ENCODE assay signal across 27 mouse cellular contexts in genomic region chr4:13548361-13548760, GRCm38 (mm10).
DNase-seq lines count a peak whose midpoint lies in the region; ATAC-seq and TF ChIP-seq lines count a peak whose summit lies in the region.
"Had no signal": no experiment of that assay in that cellular context is flagged by ENCODE, and none has a peak within 500 bp of the region (broad histone marks: within the 10 kb centered on the region; RNA-seq: fewer than 3 reads in every experiment).

No protein-coding gene starts in this region.

- no peaks in the 10 kb centered on the region for H3K36me3 ChIP-seq in forebrain, embryonic 15.5 days
- H3K36me3 ChIP-seq in forebrain, embryonic 12.5 days (replicated peaks), result no peaks in the 10 kb centered on the region
- H3K36me3 ChIP-seq: embryonic facial prominence, embryonic 10.5 days; embryonic facial prominence, embryonic 15.5 days; heart, embryonic 12.5 days; kidney, embryonic 15.5 days; midbrain, embryonic 15.5 days had no signal

- intact Hi-C loops in left cerebral cortex, postnatal 4 days (cut with DNase I), result no loop called here

- no peaks in the 10 kb centered on the region for H3K9me3 ChIP-seq in forebrain, embryonic 15.5 days
- H3K9me3 ChIP-seq in forebrain, embryonic 12.5 days, result no peaks in the 10 kb centered on the region
- H3K9me3 ChIP-seq: embryonic facial prominence, embryonic 10.5 days; embryonic facial prominence, embryonic 15.5 days; heart, embryonic 12.5 days; kidney, embryonic 15.5 days; midbrain, embryonic 15.5 days had no signal

- H3K4me3 ChIP-seq in forebrain, embryonic 15.5 days, result no peak overlapping the region
- H3K4me3 ChIP-seq in forebrain, embryonic 12.5 days (replicated peaks), result no peak overlapping the region
- H3K4me3 ChIP-seq in lung, adult 2 months (replicated peaks; ENCODE audit: extremely low read depth, low read depth, low read length), result no peak overlapping the region
- H3K4me3 ChIP-seq: embryonic facial prominence, embryonic 10.5 days; embryonic facial prominence, embryonic 15.5 days; heart, adult 2 months; heart, embryonic 12.5 days; kidney, embryonic 15.5 days; midbrain, embryonic 15.5 days had no signal

- peaks cover 11% of the 10 kb centered on the region for H3K4me1 ChIP-seq in forebrain, embryonic 15.5 days
- no peaks in the 10 kb centered on the region for H3K4me1 ChIP-seq in forebrain, embryonic 12.5 days
- H3K4me1 ChIP-seq in lung, adult 2 months (ENCODE audit: control insufficient read depth, insufficient read depth, low read length), result no peaks in the 10 kb centered on the region
- H3K4me1 ChIP-seq: embryonic facial prominence, embryonic 10.5 days; embryonic facial prominence, embryonic 15.5 days; heart, embryonic 12.5 days; kidney, embryonic 15.5 days; midbrain, embryonic 15.5 days had no signal

- TF ChIP-seq POLR2A in lung, adult 2 months (IDR thresholded peaks at IDR 0.05; ENCODE audit: borderline replicate concordance, extremely low read depth, low read depth, low read length), result no peak

- H3K27me3 ChIP-seq in forebrain, embryonic 15.5 days, result no peaks in the 10 kb centered on the region
- no peaks in the 10 kb centered on the region for H3K27me3 ChIP-seq in forebrain, embryonic 12.5 days
- H3K27me3 ChIP-seq: embryonic facial prominence, embryonic 15.5 days; heart, embryonic 12.5 days; kidney, embryonic 15.5 days; midbrain, embryonic 15.5 days; Patski had no signal

- H3K27ac ChIP-seq in forebrain, embryonic 15.5 days (replicated peaks), result peak overlapping the region; percentile 36; the same call in 1 of the 2 replicates
- no peak overlapping the region for H3K27ac ChIP-seq in forebrain, embryonic 12.5 days
- H3K27ac ChIP-seq: embryonic facial prominence, embryonic 10.5 days; embryonic facial prominence, embryonic 15.5 days; heart, adult 2 months; hindbrain, embryonic 14.5 days; kidney, embryonic 15.5 days; liver, embryonic 14.5 days; midbrain, embryonic 15.5 days had no signal

- H3K4me2 ChIP-seq in forebrain, embryonic 15.5 days (replicated peaks), result no peak overlapping the region
- H3K4me2 ChIP-seq in forebrain, embryonic 12.5 days, result no peak overlapping the region
- H3K4me2 ChIP-seq: embryonic facial prominence, embryonic 15.5 days; heart, embryonic 12.5 days; hindbrain, embryonic 14.5 days; kidney, embryonic 15.5 days; lung, embryonic 14.5 days; midbrain, embryonic 15.5 days had no signal

- ATAC-seq in forebrain, embryonic 15.5 days (replicated peaks), result peak; percentile 48; the same call in 1 of the 2 replicates
- no peak for ATAC-seq in forebrain, embryonic 12.5 days (ENCODE audit: low FRiP score)
- ATAC-seq: midbrain, embryonic 15.5 days; Patski had no signal

- 49% methylated on average over 1 of the region's 1 CpGs for WGBS in forebrain, embryonic 15.5 days
- WGBS in forebrain, embryonic 12.5 days, result 78% methylated on average over 1 of the region's 1 CpGs
- WGBS in lung, adult 2 months, result 59% methylated on average over 1 of the region's 1 CpGs

- no peak overlapping the region for H3K9ac ChIP-seq in forebrain, embryonic 15.5 days (replicated peaks)
- no peak overlapping the region for H3K9ac ChIP-seq in forebrain, embryonic 12.5 days
- H3K9ac ChIP-seq: embryonic facial prominence, embryonic 15.5 days; heart, embryonic 12.5 days; hindbrain, embryonic 14.5 days; kidney, embryonic 15.5 days; liver, embryonic 14.5 days; lung, embryonic 14.5 days; midbrain, embryonic 15.5 days had no signal

- DNase-seq in left cerebral cortex, postnatal 4 days, result peak; percentile 23
- DNase-seq in left cerebral cortex, adult 18-20 months (ENCODE audit: low spot score in 2 of 2), result no peak
- DNase-seq in cerebellum, adult 8-10 months, result peak; percentile 3
- DNase-seq in cerebellum, postnatal 36 days, result peak; percentile 10 to 24
- no peak for DNase-seq in lung, adult 2 months
- no peak for DNase-seq in spleen, adult 18-20 months
- DNase-seq: adrenal gland, postnatal 14 days; gastrocnemius, postnatal 25 days; heart, adult 2 months; kidney, adult 18-20 months; kidney, postnatal 25 days; liver; lung, embryonic 14.5 days; lung, postnatal 14 days; right cerebral cortex, postnatal 25 days; thymus, adult 18-20 months; thymus, postnatal 25 days had no signal

- TF ChIP-seq CTCF in lung, adult 2 months (IDR thresholded peaks at IDR 0.05; ENCODE audit: insufficient read depth, low read length), result no peak

Comparison
In these comparisons a context has a peak if more than half of its experiments do, and no peak if none do; other contexts are left out.
1. DNase-seq: peak in left cerebral cortex, postnatal 4 days (single experiment), cerebellum, adult 8-10 months (single experiment) and cerebellum, postnatal 36 days (2 of 2); none in left cerebral cortex, adult 18-20 months (0 of 2), lung, adult 2 months (single experiment) and spleen, adult 18-20 months (0 of 2).